Mouse (Mus musculus): ENCODE data around the gene Mycs.

The Mycs gene

GRCm38 (mm10) chrX:5469165-5469564 lies at the start of gene Mycs:
Gene Mycs, minus strand, starts transcription at chrX:5469265.
- DNase-seq (ENCODE audit: low spot score), result no peak

GRCm38 (mm10) chrX:5468022-5468421 lies 1.0 kb downstream of the Mycs start:
- no peak for DNase-seq (ENCODE audit: low spot score)

Data from retina, embryonic 14.5 days (tissue).